Mouse (Mus musculus) megakaryocyte, embryonic 14.5 days (primary cell): ENCODE results near the gene Lnx1.

ENCODE experiments used
- FLI1 ChIP-seq: IDR thresholded peaks from 2 replicates; pipeline ENCODE4 v1.6.1; 2012; ENCODE audit warnings: low read length, inconsistent platforms, mixed read lengths
- GATA1 ChIP-seq: IDR thresholded peaks from 3 replicates; pipeline ENCODE4 v1.6.1; 2012; ENCODE audit warnings: mixed read lengths, low read length, inconsistent platforms, borderline replicate concordance

- TF ChIP-seq GATA1 (no peak), FLI1 (no peak)
Measured at GRCm38 (mm10) chr5:74601171-74601570, 101.5 kb downstream of the Lnx1 start.
